Mouse (Mus musculus) megakaryocyte, embryonic 14.5 days (primary cell): Measurements from ENCODE around the gene Hist1h2bc. TPM values are rescaled to one million over a fixed set of nuclear protein-coding genes. Genes with fewer than 3 reads are reported as not detected.

ENCODE experiments used
- H3K27me3 ChIP-seq: replicated peaks from 2 replicates; pipeline ENCODE3; 2012; ENCODE audit warnings: inconsistent platforms
- H3K36me3 ChIP-seq: replicated peaks from 2 replicates; pipeline ENCODE3; 2012; ENCODE audit warnings: low read length, inconsistent platforms, mixed read lengths
- H3K4me1 ChIP-seq: 2 replicates; pipeline ENCODE4 v1.6.1; 2012; ENCODE audit warnings: inconsistent platforms
- H3K4me3 ChIP-seq: replicated peaks from 2 replicates; pipeline ENCODE3; 2012; ENCODE audit warnings: moderate library complexity, mild to moderate bottlenecking, inconsistent platforms
- H3K9me3 ChIP-seq: 2 replicates; pipeline ENCODE4 v1.6.1; 2012; ENCODE audit warnings: inconsistent platforms
- FLI1 ChIP-seq: IDR thresholded peaks from 2 replicates; pipeline ENCODE4 v1.6.1; 2012; ENCODE audit warnings: low read length, inconsistent platforms, mixed read lengths
- GATA1 ChIP-seq: IDR thresholded peaks from 3 replicates; pipeline ENCODE4 v1.6.1; 2012; ENCODE audit warnings: mixed read lengths, low read length, inconsistent platforms, borderline replicate concordance
- polyA plus RNA-seq: library from polyadenylated mRNA; stranded (reverse); fragments of >175 nt; gene quantifications from 2 replicates; pipeline ENCODE4 v1.2.3, GENCODE M21; 2012; ENCODE audit warnings: low replicate concordance; ENCODE audit not compliant: insufficient read depth

The Hist1h2bc gene
- polyA plus RNA-seq, 1 experiment, result 148 TPM

- no peak for TF ChIP-seq FLI1
- no peaks in the 10 kb centered on the region for H3K9me3 ChIP-seq
- no peaks in the 10 kb centered on the region for H3K27me3 ChIP-seq
- H3K4me3 ChIP-seq, result no peak overlapping the region
- peaks cover 60% of the 10 kb centered on the region for H3K4me1 ChIP-seq
- peaks cover 22% of the 10 kb centered on the region for H3K36me3 ChIP-seq
These were observed 3.2 kb downstream of the Hist1h2bc start for GRCm38 (mm10) chr13:23687181-23687580.

DNA sequence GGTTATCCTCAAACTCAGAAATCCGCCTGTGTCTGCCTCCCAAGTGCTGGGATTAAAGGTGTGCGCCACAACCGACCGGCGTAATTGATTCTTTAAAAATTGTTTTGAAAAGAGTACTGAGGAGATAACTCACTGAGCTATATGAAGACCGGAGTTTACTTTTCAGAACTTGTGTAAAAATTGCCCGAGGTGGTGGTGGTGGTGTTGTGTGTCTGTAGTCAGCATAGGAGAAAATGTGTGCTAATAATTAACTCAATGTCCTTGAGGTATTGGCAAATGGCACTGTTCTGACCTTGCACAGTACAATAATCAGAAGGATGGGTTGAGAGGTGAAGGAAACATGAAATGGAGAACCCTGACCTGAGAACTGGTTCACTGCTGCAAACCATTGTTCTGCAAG is 3.9 kb downstream of the Hist1h2bc start:
- Histone ChIP-seq H3K4me1 (peaks cover 52% of the 10 kb centered on the region), H3K27me3 (no peaks in the 10 kb centered on the region), H3K36me3 (peaks cover 26% of the 10 kb centered on the region), H3K9me3 (no peaks in the 10 kb centered on the region), H3K4me3 (peak overlapping the region; percentile 21)
- TF ChIP-seq FLI1, result no peak

DNA sequence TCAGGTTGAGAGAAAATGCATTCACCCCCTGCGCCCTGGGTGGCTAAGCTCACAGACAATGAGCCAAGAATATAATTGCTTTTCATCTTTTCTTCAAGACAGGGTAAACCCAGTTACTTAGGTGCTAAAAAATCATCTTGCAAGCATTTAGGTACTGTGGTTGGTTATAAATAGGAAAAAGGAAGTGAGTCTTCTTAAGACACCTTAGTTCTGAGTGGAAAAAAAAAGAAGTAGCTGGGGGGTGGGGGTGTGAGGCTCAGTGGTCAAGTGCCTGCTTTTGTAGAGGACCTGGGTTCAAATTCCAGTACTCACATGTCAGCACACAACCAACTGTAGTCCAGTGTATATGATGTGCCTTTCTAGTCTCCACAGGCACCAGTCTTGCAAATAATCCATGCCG is 5.0 kb downstream of the Hist1h2bc start:
- TF ChIP-seq FLI1 (no peak), GATA1 (no peak)
- H3K4me1 ChIP-seq, result peaks cover 49% of the 10 kb centered on the region
- H3K36me3 ChIP-seq, result peaks cover 30% of the 10 kb centered on the region
- H3K4me3 ChIP-seq, result no peak overlapping the region
- no peaks in the 10 kb centered on the region for H3K9me3 ChIP-seq
- H3K27me3 ChIP-seq, result no peaks in the 10 kb centered on the region

GRCm38 (mm10) chr13:23689459-23689858 is 5.5 kb downstream of the Hist1h2bc start:
- no peaks in the 10 kb centered on the region for H3K9me3 ChIP-seq
- H3K4me1 ChIP-seq, result peaks cover 49% of the 10 kb centered on the region
- no peak for TF ChIP-seq GATA1
- no peak for TF ChIP-seq FLI1
- H3K36me3 ChIP-seq, result peaks cover 30% of the 10 kb centered on the region
- no peaks in the 10 kb centered on the region for H3K27me3 ChIP-seq
- peak overlapping the region; percentile 74 for H3K4me3 ChIP-seq

DNA sequence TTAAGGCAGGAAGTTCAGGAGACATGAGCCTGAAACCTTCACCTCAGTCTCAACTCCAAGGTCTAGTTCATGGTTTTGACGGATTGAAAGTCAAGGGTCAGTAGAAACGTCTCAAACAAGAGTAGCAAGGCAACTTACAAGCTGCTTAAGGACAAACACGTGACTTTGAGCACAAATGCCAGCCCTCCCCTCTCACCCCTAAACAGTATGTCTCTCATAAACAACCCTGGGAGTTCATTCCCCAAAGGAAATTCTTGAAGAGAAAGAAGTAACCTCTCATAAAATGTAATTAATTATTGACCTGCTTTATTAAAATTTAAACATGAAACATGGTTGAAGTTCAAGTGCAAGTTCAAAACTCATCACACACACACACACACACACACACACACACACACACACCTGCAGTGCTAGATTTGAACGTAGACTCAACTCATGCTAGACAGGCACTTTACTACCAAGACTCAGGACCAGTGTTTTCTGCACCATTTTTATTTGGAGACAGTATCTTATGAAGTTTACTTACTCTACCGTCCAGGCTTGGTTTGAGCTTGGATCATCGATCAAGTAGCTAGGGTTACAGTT is 9.9 kb downstream of the Hist1h2bc start:
- H3K4me3 ChIP-seq, result no peak overlapping the region
- no peaks in the 10 kb centered on the region for H3K27me3 ChIP-seq
- H3K4me1 ChIP-seq, result peaks cover 52% of the 10 kb centered on the region
- H3K9me3 ChIP-seq, result no peaks in the 10 kb centered on the region
- TF ChIP-seq FLI1 (no peak), GATA1 (no peak)
- H3K36me3 ChIP-seq, result peaks cover 30% of the 10 kb centered on the region

- H3K4me1 ChIP-seq, result peaks cover 49% of the 10 kb centered on the region
- no peak overlapping the region for H3K4me3 ChIP-seq
- TF ChIP-seq FLI1, result no peak
- no peak for TF ChIP-seq GATA1
- H3K9me3 ChIP-seq, result no peaks in the 10 kb centered on the region
- no peaks in the 10 kb centered on the region for H3K27me3 ChIP-seq
- H3K36me3 ChIP-seq, result peaks cover 27% of the 10 kb centered on the region
These were observed 11.0 kb downstream of the Hist1h2bc start for GRCm38 (mm10) chr13:23694956-23695355.

DNA sequence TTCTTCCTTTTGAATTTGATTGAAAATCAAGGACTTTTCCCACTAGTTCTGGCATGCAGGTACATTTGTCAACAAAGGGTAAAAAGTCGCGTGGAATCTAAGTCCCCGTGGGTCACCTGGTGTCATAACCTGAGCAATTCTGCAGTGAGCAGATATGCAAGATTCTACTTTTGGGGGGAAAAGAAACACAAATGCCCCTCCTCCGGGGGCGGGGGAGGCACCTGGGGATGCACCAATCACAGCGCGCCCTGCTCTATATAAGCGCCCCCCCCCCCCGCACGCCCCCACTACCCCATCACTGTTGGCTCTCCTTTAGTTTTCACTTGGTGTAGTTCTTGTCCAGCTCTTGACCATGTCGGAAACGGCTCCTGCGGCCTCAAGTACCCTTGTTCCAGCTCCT is 11.5 kb downstream of the Hist1h2bc start, which contains the start of gene Hist1h1t:
Hist1h1t (plus strand) TSS at position 301 of the 400 bp plus-strand sequence.
- H3K4me3 ChIP-seq, result peak within 1 kb of the TSS; percentile 64
- H3K36me3 ChIP-seq, result peaks cover 26% of the 10 kb centered on the region
- H3K27me3 ChIP-seq, result no peaks in the 10 kb centered on the region
- H3K9me3 ChIP-seq, result no peaks in the 10 kb centered on the region
- no peak for TF ChIP-seq FLI1
- peaks cover 48% of the 10 kb centered on the region for H3K4me1 ChIP-seq

- TF ChIP-seq FLI1 (no peak), GATA1 (no peak)
- peaks cover 20% of the 10 kb centered on the region for H3K36me3 ChIP-seq
- peak overlapping the region; percentile 64 for H3K4me3 ChIP-seq
- H3K9me3 ChIP-seq, result no peaks in the 10 kb centered on the region
- no peaks in the 10 kb centered on the region for H3K27me3 ChIP-seq
- peaks cover 48% of the 10 kb centered on the region for H3K4me1 ChIP-seq
These were observed 12.1 kb downstream of the Hist1h2bc start for GRCm38 (mm10) chr13:23696061-23696474.

DNA sequence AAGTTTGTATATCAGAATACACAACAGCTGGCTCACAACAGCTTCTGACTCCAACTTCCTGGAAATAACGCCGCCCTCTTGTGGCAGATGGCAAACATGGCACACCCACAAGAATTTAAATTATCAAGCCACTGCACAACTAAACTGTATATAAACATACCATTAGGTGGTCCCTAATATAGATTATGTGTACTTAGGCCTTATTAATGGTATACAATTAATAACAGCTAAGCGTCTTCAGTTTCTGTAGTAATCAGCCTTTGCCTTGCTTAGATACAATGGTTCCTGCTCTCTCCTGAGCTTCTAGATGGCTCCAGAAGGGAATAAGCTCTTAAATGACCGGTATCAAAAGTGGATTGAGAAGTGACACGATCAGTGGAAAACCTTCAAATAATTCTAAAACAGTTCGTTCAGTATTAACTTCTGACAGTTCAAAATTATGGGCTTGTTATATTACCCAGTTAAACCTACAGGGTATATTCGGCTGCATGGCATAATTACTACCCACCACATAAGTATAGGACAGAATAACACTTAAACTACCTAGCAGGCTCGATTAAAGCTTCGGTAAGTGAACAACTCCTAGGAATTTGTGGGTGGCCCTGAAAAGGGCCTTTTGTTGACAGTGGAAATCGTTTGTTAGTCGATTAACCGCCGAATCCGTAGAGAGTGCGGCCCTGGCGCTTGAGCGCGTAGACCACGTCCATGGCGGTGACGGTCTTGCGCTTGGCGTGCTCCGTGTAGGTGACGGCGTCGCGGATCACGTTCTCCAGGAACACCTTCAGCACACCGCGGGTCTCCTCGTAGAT is 13.7 kb downstream of the Hist1h2bc start:
- Histone ChIP-seq H3K4me3 (peak overlapping the region; percentile 87), H3K36me3 (peaks cover 9% of the 10 kb centered on the region), H3K9me3 (no peaks in the 10 kb centered on the region), H3K4me1 (peaks cover 46% of the 10 kb centered on the region), H3K27me3 (no peaks in the 10 kb centered on the region)
- no peak for TF ChIP-seq GATA1
- TF ChIP-seq FLI1, result no peak

- TF ChIP-seq GATA1, result no peak
- TF ChIP-seq FLI1, result no peak
- peaks cover 4% of the 10 kb centered on the region for H3K36me3 ChIP-seq
- H3K27me3 ChIP-seq, result no peaks in the 10 kb centered on the region
- peak within 1 kb of the TSS; percentile 88 for H3K4me3 ChIP-seq
- H3K9me3 ChIP-seq, result no peaks in the 10 kb centered on the region
- H3K4me1 ChIP-seq, result peaks cover 46% of the 10 kb centered on the region
These were observed 14.3 kb downstream of the Hist1h2bc start, which contains the start of gene Hist1h4c for GRCm38 (mm10) chr13:23698300-23698693. Gene Hist1h4c (minus strand): TSS chr13:23698454.

- TF ChIP-seq FLI1 (no peak), GATA1 (no peak)
- H3K9me3 ChIP-seq, result no peaks in the 10 kb centered on the region
- H3K4me1 ChIP-seq, result peaks cover 46% of the 10 kb centered on the region
- no peak overlapping the region for H3K4me3 ChIP-seq
- no peaks in the 10 kb centered on the region for H3K27me3 ChIP-seq
- H3K36me3 ChIP-seq, result peaks cover 3% of the 10 kb centered on the region
These were observed 15.0 kb downstream of the Hist1h2bc start for GRCm38 (mm10) chr13:23698996-23699395.
